Mouse (Mus musculus) liver, embryonic 12.5 days (tissue): Measurements from ENCODE around the gene Ptprn. TPM values are rescaled to one million over a fixed set of nuclear protein-coding genes. Genes with fewer than 3 reads are reported as not detected.

ENCODE experiments used
- ATAC-seq: fragments of 200-750 bp; cut with Nextera tagmentation; 2 replicates; pipeline ENCODE4 v1.8.0; 2017; ENCODE audit warnings: moderate number of reproducible peaks, mild to moderate bottlenecking, moderate library complexity
- H3K27ac ChIP-seq: fragments of 300-500 bp; sonication (generic); 2 replicates; pipeline ENCODE4 v1.5.1; 2016; ENCODE audit warnings: mild to moderate bottlenecking
- H3K27me3 ChIP-seq: fragments of 300-500 bp; sonication (generic); replicated peaks from 2 replicates; pipeline ENCODE4 v1.6.1; 2016; ENCODE audit warnings: mild to moderate bottlenecking, moderate library complexity
- H3K36me3 ChIP-seq: fragments of 300-500 bp; sonication (generic); 2 replicates; pipeline ENCODE4 v1.6.1; 2016; ENCODE audit warnings: mild to moderate bottlenecking, moderate library complexity
- H3K4me1 ChIP-seq: fragments of 300-500 bp; sonication (generic); 2 replicates; pipeline ENCODE4 v1.6.1; 2016
- H3K4me2 ChIP-seq: fragments of 300-500 bp; sonication (generic); 2 replicates; pipeline ENCODE4 v1.6.1; 2016; ENCODE audit warnings: mild to moderate bottlenecking, moderate library complexity
- H3K4me3 ChIP-seq: fragments of 300-500 bp; sonication (generic); 2 replicates; pipeline ENCODE4 v1.5.1; 2016; ENCODE audit warnings: mild to moderate bottlenecking, moderate library complexity
- H3K9ac ChIP-seq: fragments of 300-500 bp; sonication (generic); 2 replicates; pipeline ENCODE4 v1.6.1; 2016; ENCODE audit warnings: mild to moderate bottlenecking, moderate library complexity
- H3K9me3 ChIP-seq: fragments of 300-500 bp; sonication (generic); replicated peaks from 2 replicates; pipeline ENCODE4 v1.6.1; 2016; ENCODE audit warnings: mild to moderate bottlenecking, moderate library complexity
- WGBS: fragments of 180-500 bp; shearing (Covaris S2); methylation state at CpG from one replicate; pipeline ENCODE4 v1.1.7; 2016; ENCODE audit not compliant: insufficient replicate concordance; 5-methylcytosine and 5-hydroxymethylcytosine counted together
- polyA plus RNA-seq: library from polyadenylated mRNA; unstranded; fragments of >200 nt; fragmentation: Nextera tagmentation; extraction: Ambion mirVana; gene quantifications from 2 replicates; pipeline ENCODE4 v1.2.1, GENCODE M21; 2016

Ptprn gene
- polyA plus RNA-seq, 1 experiment from 2014 or later: 0.82 TPM

DNA sequence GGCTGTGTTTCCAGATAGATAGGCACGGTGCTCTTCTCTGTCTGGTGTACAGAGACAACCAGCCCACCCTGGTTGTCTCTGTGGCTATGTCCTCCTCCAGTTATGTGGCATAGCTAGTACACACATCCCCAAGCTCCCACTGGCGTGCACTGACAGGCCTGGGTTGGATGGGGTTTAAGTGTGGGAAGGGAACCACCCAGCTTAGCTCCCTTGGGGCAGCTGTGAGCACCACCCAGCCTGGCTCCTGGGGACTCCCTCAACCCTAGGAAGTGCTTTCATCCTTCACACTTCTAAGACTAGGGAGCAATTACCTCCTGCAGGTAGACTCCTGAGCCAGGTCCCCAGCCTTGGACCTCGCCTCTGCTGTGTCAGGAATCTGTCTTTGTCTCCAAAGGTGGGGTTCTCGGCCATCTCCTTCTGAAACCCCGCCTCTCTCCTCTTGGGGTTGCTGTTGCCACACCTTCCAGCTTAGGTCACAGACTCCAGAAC, 32.6 kb downstream of the Ptprn start, which contains the start of gene A630095N17Rik:
TSS of gene A630095N17Rik (minus strand) at position 439 of the 489 bp plus-strand sequence.
- no peaks in the 10 kb centered on the region for H3K27me3 ChIP-seq
- no peak within 1 kb of the TSS for H3K4me3 ChIP-seq
- 69% methylated on average over 5 of the region's 5 CpGs for WGBS
- H3K27ac ChIP-seq: peak within 1 kb of the TSS; percentile 43
- no peak for ATAC-seq
- H3K4me1 ChIP-seq: peaks cover 75% of the 10 kb centered on the region
- H3K9me3 ChIP-seq: no peaks in the 10 kb centered on the region
- H3K36me3 ChIP-seq: no peaks in the 10 kb centered on the region
- H3K9ac ChIP-seq: 0 out of 2 replicates have a peak within 1 kb of the TSS, but pooled peaks have one; percentile 17
- H3K4me2 ChIP-seq: peak within 1 kb of the TSS; percentile 21; the same call in 1 of the 2 replicates

DNA sequence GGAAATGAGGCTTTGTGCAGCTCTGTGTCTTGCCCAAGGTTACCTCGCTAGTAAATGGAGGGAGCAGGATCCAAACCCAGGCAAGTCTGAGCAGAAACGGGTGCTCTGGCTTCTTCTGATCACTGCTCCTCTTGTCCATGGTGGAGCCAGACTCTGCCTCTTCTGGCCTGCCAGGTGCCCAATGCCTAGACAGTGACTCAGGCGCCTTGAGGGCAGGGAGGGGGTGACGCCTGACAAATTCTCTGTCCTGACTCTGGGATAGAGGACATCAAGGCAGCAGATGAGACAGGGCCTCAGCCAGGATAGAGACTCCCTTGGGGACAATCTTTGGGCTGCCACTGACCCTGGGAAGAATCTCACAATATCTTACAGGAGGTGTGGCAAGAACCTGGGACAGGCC, 33.1 kb downstream of the Ptprn start:
- no peak for ATAC-seq
- Histone ChIP-seq H3K36me3 (no peaks in the 10 kb centered on the region), H3K27me3 (no peaks in the 10 kb centered on the region), H3K4me1 (peaks cover 77% of the 10 kb centered on the region), H3K4me2 (no peak overlapping the region), H3K27ac (peak overlapping the region; percentile 43), H3K9ac (0 out of 2 replicates have a peak overlapping the region, but pooled peaks have one; percentile 17), H3K9me3 (no peaks in the 10 kb centered on the region), H3K4me3 (no peak overlapping the region)
- WGBS: 62% methylated on average over 4 of the region's 4 CpGs

DNA sequence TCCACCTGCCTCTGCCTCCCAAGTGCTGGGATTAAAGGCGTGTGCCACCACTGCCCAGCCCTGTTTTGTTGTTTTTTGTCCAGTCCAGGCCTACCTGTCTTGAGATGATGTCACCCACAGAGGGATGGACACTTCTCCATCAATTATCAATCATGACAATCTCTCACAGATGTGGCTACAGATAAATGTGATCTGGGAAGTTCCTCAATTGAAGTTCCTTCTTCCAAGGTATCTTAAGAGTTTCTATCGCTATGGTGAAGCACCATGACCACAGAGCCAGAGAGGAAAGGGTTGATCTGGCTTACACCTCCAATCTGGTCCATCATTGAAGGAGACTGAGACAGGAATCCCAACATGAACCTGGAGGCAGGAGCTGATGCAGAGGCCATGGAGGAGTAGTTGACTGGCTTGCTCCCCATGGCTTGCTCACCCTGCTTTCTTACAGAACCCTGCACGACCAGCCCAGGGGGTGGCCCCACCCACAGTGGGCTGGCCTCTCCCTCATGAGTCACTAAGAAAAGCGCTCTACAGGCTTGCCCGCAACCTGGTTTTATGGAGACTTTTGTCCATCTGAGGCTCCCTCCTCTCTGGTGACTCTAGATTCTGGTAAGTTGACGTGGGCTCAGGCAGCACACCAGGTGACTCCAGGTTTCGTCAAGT, 33.8 kb downstream of the Ptprn start:
- H3K27me3 ChIP-seq: no peaks in the 10 kb centered on the region
- 50% methylated on average over 7 of the region's 7 CpGs for WGBS
- H3K4me1 ChIP-seq: peaks cover 77% of the 10 kb centered on the region
- H3K9ac ChIP-seq: 0 out of 2 replicates have a peak overlapping the region, but pooled peaks have one; percentile 37
- no peaks in the 10 kb centered on the region for H3K9me3 ChIP-seq
- peak overlapping the region; percentile 12; the same call in 1 of the 2 replicates for H3K4me2 ChIP-seq
- H3K36me3 ChIP-seq: no peaks in the 10 kb centered on the region
- peak; percentile 53 for ATAC-seq
- H3K4me3 ChIP-seq: no peak overlapping the region
- H3K27ac ChIP-seq: peak overlapping the region; percentile 87; the same call in 1 of the 2 replicates

DNA sequence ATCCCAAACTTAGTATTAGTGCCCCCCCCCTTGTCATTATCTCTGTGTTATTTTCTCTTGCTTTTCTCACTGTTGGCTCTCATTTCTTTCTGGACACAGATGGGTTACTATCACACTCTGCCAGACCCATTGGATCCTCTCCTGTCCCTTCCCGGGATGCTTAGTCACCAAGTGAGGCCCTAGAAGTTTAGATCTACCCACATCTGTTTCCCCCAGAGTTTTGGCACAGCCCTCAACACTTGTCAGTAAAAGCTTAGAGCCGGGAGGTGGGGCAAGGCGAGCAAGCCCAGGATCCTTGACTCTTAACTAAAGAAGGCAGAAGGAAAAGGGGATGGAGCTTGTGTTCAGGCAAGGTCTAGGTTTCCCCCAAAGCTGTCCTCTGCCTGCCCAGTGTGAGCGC, 35.1 kb downstream of the Ptprn start:
- no peak overlapping the region for H3K4me3 ChIP-seq
- H3K36me3 ChIP-seq: no peaks in the 10 kb centered on the region
- ATAC-seq: peak; percentile 86
- peak overlapping the region; percentile 44 for H3K4me2 ChIP-seq
- no peaks in the 10 kb centered on the region for H3K27me3 ChIP-seq
- H3K9me3 ChIP-seq: no peaks in the 10 kb centered on the region
- H3K4me1 ChIP-seq: peaks cover 76% of the 10 kb centered on the region
- H3K27ac ChIP-seq: peak overlapping the region; percentile 87
- H3K9ac ChIP-seq: peak overlapping the region; percentile 34; the same call in 1 of the 2 replicates
- 33% methylated on average over 4 of the region's 4 CpGs for WGBS

- Histone ChIP-seq H3K36me3 (no peaks in the 10 kb centered on the region), H3K27me3 (no peaks in the 10 kb centered on the region), H3K4me2 (no peak overlapping the region), H3K4me1 (peaks cover 75% of the 10 kb centered on the region), H3K9me3 (no peaks in the 10 kb centered on the region), H3K4me3 (no peak overlapping the region), H3K9ac (no peak overlapping the region), H3K27ac (no peak overlapping the region)
- ATAC-seq: no peak
- WGBS: 88% methylated on average over 1 of the region's 1 CpGs
Observed at GRCm38 (mm10) chr1:75227653-75228052, 36.6 kb downstream of the Ptprn start.

DNA sequence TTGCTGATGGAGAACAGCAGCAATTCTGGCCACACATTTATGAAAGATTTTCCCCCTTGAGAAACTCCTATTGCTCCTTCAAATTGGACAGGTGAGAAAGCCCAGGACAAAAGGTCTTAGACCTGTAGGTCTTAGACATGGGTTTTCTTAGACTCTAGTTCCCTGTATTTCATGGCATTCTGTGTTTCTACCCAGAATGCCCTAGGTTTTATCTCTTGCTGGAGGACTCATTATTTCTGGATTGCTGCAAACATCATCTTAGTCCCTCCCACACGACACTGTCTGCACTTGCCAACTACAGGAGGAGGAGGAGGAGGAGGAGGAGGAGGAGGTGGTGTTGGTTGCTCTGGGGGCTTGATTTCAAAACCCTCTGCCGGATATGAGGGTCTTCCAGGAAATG, 38.2 kb downstream of the Ptprn start:
- peaks cover 69% of the 10 kb centered on the region for H3K4me1 ChIP-seq

GRCm38 (mm10) chr1:75225473-75225872, 38.8 kb downstream of the Ptprn start:
- H3K27me3 ChIP-seq: peaks cover 14% of the 10 kb centered on the region
- no peak overlapping the region for H3K9ac ChIP-seq
- no peak for ATAC-seq
- H3K27ac ChIP-seq: no peak overlapping the region
- H3K4me2 ChIP-seq: no peak overlapping the region
- H3K36me3 ChIP-seq: no peaks in the 10 kb centered on the region
- no peaks in the 10 kb centered on the region for H3K9me3 ChIP-seq
- 43% methylated on average over 3 of the region's 3 CpGs for WGBS
- no peak overlapping the region for H3K4me3 ChIP-seq
- H3K4me1 ChIP-seq: peaks cover 63% of the 10 kb centered on the region

More for the DNA sequence above, 38.2 kb downstream of the Ptprn start:
- Histone ChIP-seq H3K27ac (no peak overlapping the region), H3K4me2 (no peak overlapping the region), H3K9ac (no peak overlapping the region), H3K36me3 (no peaks in the 10 kb centered on the region), H3K4me3 (no peak overlapping the region), H3K27me3 (peaks cover 7% of the 10 kb centered on the region), H3K9me3 (no peaks in the 10 kb centered on the region)
- no peak for ATAC-seq
- 38% methylated on average over 2 of the region's 2 CpGs for WGBS

- peaks cover 53% of the 10 kb centered on the region for H3K4me1 ChIP-seq
- H3K9me3 ChIP-seq: no peaks in the 10 kb centered on the region
- H3K9ac ChIP-seq: no peak overlapping the region
- no peak overlapping the region for H3K27ac ChIP-seq
- no peak overlapping the region for H3K4me2 ChIP-seq
- no peak for ATAC-seq
- peaks cover 24% of the 10 kb centered on the region for H3K27me3 ChIP-seq
- H3K36me3 ChIP-seq: no peaks in the 10 kb centered on the region
- H3K4me3 ChIP-seq: no peak overlapping the region
- WGBS: 26% methylated on average over 6 of the region's 6 CpGs
Observed at GRCm38 (mm10) chr1:75223532-75223931, 40.8 kb downstream of the Ptprn start.

GRCm38 (mm10) chr1:75222926-75223325, 41.4 kb downstream of the Ptprn start:
- no peaks in the 10 kb centered on the region for H3K9me3 ChIP-seq
- peaks cover 24% of the 10 kb centered on the region for H3K27me3 ChIP-seq
- H3K4me2 ChIP-seq: no peak overlapping the region
- 71% methylated on average over 6 of the region's 6 CpGs for WGBS
- H3K4me1 ChIP-seq: peaks cover 50% of the 10 kb centered on the region
- H3K27ac ChIP-seq: no peak overlapping the region
- no peak for ATAC-seq
- H3K4me3 ChIP-seq: no peak overlapping the region
- no peaks in the 10 kb centered on the region for H3K36me3 ChIP-seq
- no peak overlapping the region for H3K9ac ChIP-seq

DNA sequence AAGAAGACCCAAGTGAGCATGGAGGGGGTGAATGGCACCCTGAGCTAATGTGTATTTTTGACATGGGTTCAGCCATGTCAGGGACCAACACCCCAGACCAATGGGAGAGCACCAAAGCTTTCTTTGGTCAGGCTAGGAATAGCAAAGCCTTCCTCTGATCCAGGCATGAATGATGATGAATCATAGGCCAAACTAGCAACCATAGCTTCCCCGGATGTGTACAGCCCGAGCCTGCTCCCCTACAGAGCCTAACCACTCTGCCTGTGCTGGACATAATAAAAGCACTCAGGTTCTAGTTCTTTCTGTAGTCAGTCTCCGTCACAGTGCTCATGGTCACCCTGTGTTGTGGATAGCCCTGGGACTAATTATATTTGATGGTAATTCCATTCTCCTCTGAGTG, 42.8 kb downstream of the Ptprn start:
- peaks cover 10% of the 10 kb centered on the region for H3K36me3 ChIP-seq
- H3K4me1 ChIP-seq: peaks cover 54% of the 10 kb centered on the region
- H3K27me3 ChIP-seq: peaks cover 24% of the 10 kb centered on the region
- no peaks in the 10 kb centered on the region for H3K9me3 ChIP-seq
- H3K4me3 ChIP-seq: no peak overlapping the region
- no peak overlapping the region for H3K27ac ChIP-seq
- ATAC-seq: no peak
- WGBS: 68% methylated on average over 3 of the region's 3 CpGs
- H3K4me2 ChIP-seq: no peak overlapping the region
- no peak overlapping the region for H3K9ac ChIP-seq

DNA sequence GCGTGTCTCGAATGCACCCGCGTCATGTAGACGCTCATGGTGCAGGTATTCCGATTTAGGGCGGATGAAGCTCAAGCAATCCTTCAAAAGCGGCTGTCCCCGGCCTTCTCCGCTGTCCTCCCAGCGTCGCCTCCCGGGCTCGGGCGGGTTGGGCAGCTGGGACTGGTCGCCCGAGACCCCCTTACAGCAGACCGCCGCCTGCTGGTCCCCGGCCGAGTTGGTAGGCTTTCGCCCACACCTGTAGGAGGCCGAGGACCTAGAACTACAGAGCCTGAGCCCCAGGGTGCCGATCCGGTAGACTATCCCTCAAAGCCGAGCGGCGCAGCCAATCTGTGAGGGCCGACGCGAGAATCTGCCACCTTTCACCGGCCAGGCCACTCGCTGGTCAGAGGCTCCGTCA, 44.8 kb downstream of the Ptprn start, which contains the start of gene Tuba4a:
TSS of gene Tuba4a (minus strand) at position 335 of the 400 bp plus-strand sequence.
- Histone ChIP-seq H3K4me1 (peaks cover 55% of the 10 kb centered on the region), H3K27ac (peak within 1 kb of the TSS; percentile 95), H3K4me3 (peak within 1 kb of the TSS; percentile 89), H3K9ac (peak within 1 kb of the TSS; percentile 93), H3K4me2 (peak within 1 kb of the TSS; percentile 95), H3K36me3 (peaks cover 30% of the 10 kb centered on the region), H3K9me3 (no peaks in the 10 kb centered on the region), H3K27me3 (peaks cover 24% of the 10 kb centered on the region)
- peak; percentile 11 for ATAC-seq
- 4% methylated on average over 34 of the region's 34 CpGs for WGBS

GRCm38 (mm10) chr1:75219078-75219477, 45.2 kb downstream of the Ptprn start:
- H3K9me3 ChIP-seq: no peaks in the 10 kb centered on the region
- H3K27ac ChIP-seq: peak overlapping the region; percentile 95
- peak; percentile 87 for ATAC-seq
- peak overlapping the region; percentile 89 for H3K4me3 ChIP-seq
- H3K27me3 ChIP-seq: peaks cover 24% of the 10 kb centered on the region
- WGBS: under 1% methylated on average over 24 of the region's 24 CpGs
- H3K9ac ChIP-seq: peak overlapping the region; percentile 93
- peaks cover 56% of the 10 kb centered on the region for H3K4me1 ChIP-seq
- peak overlapping the region; percentile 95 for H3K4me2 ChIP-seq
- H3K36me3 ChIP-seq: peaks cover 35% of the 10 kb centered on the region
